Mouse (Mus musculus): ENCODE measurements at regions not wholly inside any gene's neighbourhood (a gene's known extent, or its start where the extent isn't known, plus 50 kb on each side); places are given as distances from the start of the nearest gene placed in this dataset.

DNA sequence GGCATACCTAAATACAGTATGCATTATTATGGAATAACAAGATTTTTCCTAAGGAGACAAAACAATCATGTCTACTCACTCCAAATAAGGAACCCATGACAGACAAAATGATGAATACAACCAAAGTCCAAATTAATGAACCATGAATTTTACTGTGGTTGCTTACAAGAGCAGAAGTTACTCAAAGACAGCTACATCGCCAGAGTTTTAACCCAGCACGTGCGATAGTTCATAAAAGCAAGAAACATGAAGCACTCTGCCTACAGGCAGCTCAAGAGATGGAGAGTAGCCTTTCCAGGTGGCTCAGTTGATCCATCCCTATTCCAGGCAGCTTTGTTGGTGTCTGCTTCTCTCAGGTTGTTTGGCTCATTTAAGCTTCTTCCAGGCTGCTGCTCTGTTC, 176.8 kb downstream of the Olfr1505 start:
- TF ChIP-seq CTCF (IDR thresholded peaks at IDR 0.05; ENCODE audit: borderline replicate concordance, insufficient read depth, low read depth, low read length) (no peak), POLR2A (IDR thresholded peaks at IDR 0.05; ENCODE audit: borderline replicate concordance, insufficient read depth, low read length) (no peak)
